Mouse (Mus musculus): ENCODE data around the gene Pik3r5.

- TF ChIP-seq CTCF (IDR thresholded peaks at IDR 0.05; ENCODE audit: low read depth), result no peak
- no peak for TF ChIP-seq EP300 (IDR thresholded peaks at IDR 0.05; ENCODE audit: low read depth)
Measured at GRCm38 (mm10) chr11:68405576-68405975, 26.3 kb upstream of the Pik3r5 start.

Measured in liver, postnatal 0 days (tissue).